Mouse (Mus musculus) heart, postnatal 0 days (tissue): ENCODE measurements around the gene Cask. TPM values are rescaled to one million over a fixed set of nuclear protein-coding genes. Genes with fewer than 3 reads are reported as not detected.

Experiments
- ATAC-seq: fragments of 200-750 bp; cut with Nextera tagmentation; 2 replicates; pipeline ENCODE4 v1.8.0; 2017; ENCODE audit warnings: low read depth, moderate number of reproducible peaks, moderate library complexity; ENCODE audit not compliant: insufficient read depth
- DNase-seq: peaks from one replicate; pipeline ENCODE4 v3.0.0-alpha.2; 2016; ENCODE audit warnings: low spot score
- H3K27ac ChIP-seq: fragments of 300-500 bp; sonication (generic); 2 replicates; pipeline ENCODE4 v1.5.1; 2014; ENCODE audit warnings: low read depth, mild to moderate bottlenecking
- H3K27me3 ChIP-seq: fragments of 300-500 bp; sonication (generic); 2 replicates; pipeline ENCODE4 v1.6.1; 2014; ENCODE audit warnings: low read length, mixed read lengths; ENCODE audit not compliant: control insufficient read depth, insufficient read depth
- H3K36me3 ChIP-seq: fragments of 300-500 bp; sonication (generic); replicated peaks from 2 replicates; pipeline ENCODE4 v1.6.1; 2014; ENCODE audit warnings: low read length, mixed read lengths; ENCODE audit not compliant: control insufficient read depth, insufficient read depth
- H3K4me1 ChIP-seq: fragments of 300-500 bp; sonication (generic); 2 replicates; pipeline ENCODE4 v1.6.1; 2014; ENCODE audit warnings: antibody characterized with exemption; ENCODE audit not compliant: control insufficient read depth, insufficient read depth
- H3K4me2 ChIP-seq: fragments of 300-500 bp; sonication (generic); 2 replicates; pipeline ENCODE4 v1.6.1; 2014; ENCODE audit warnings: low read depth, mild to moderate bottlenecking, low read length, moderate library complexity
- H3K4me3 ChIP-seq: fragments of 300-500 bp; sonication (generic); 2 replicates; pipeline ENCODE4 v1.5.1; 2014; ENCODE audit warnings: low read depth, low read length
- H3K9ac ChIP-seq: fragments of 300-500 bp; sonication (generic); replicated peaks from 2 replicates; pipeline ENCODE4 v1.6.1; 2014; ENCODE audit warnings: low read depth, low read length, mixed read lengths
- H3K9me3 ChIP-seq: fragments of 300-500 bp; sonication (generic); replicated peaks from 2 replicates; pipeline ENCODE4 v1.6.1; 2016; ENCODE audit warnings: low read length; ENCODE audit not compliant: control insufficient read depth
- CTCF ChIP-seq: IDR thresholded peaks from 2 replicates; pipeline ENCODE4 v1.5.1; 2016; ENCODE audit warnings: antibody characterized with exemption, control low read depth, low read depth
- EP300 ChIP-seq: IDR thresholded peaks from 2 replicates; pipeline ENCODE4 v1.6.1; 2016; ENCODE audit warnings: antibody characterized with exemption, low read depth
- WGBS: fragments of 180-500 bp; shearing (Covaris S2); extraction: QIAGEN DNeasy Blood & Tissue Kit; methylation state at CpG from one replicate; pipeline ENCODE4 v1.1.7; 2014; 5-methylcytosine and 5-hydroxymethylcytosine counted together
- polyA plus RNA-seq: library from polyadenylated mRNA; unstranded; fragments of >200 nt; fragmentation: Nextera tagmentation; extraction: Ambion mirVana; gene quantifications from 2 replicates; pipeline ENCODE4 v1.2.1, GENCODE M21; 2015
- total RNA-seq: library from RNA; depleted of rRNA; stranded (reverse); fragments of >200 nt; gene quantifications from 2 replicates; pipeline ENCODE4 v1.2.3, GENCODE M21; 2014; ENCODE audit warnings: low replicate concordance

Gene Cask
- total and polyA plus RNA-seq, 2 experiments from 2014 or later: 4.5 to 23.1 TPM

GRCm38 (mm10) chrX:13599966-13600365 lies 251.2 kb downstream of the Cask start:
- WGBS: 41% methylated on average over 1 of the region's 1 CpGs
- H3K27me3 ChIP-seq: no peaks in the 10 kb centered on the region
- H3K27ac ChIP-seq: no peak overlapping the region
- TF ChIP-seq EP300: no peak
- no peak overlapping the region for H3K4me2 ChIP-seq
- H3K9ac ChIP-seq: no peak overlapping the region
- H3K4me1 ChIP-seq: no peaks in the 10 kb centered on the region
- DNase-seq: no peak
- H3K9me3 ChIP-seq: no peaks in the 10 kb centered on the region
- no peaks in the 10 kb centered on the region for H3K36me3 ChIP-seq
- ATAC-seq: no peak
- H3K4me3 ChIP-seq: no peak overlapping the region

GRCm38 (mm10) chrX:13599373-13599772 lies 251.8 kb downstream of the Cask start:
- WGBS: 58% methylated on average over 2 of the region's 2 CpGs
- H3K27me3 ChIP-seq: no peaks in the 10 kb centered on the region
- H3K9me3 ChIP-seq: no peaks in the 10 kb centered on the region
- H3K4me2 ChIP-seq: no peak overlapping the region
- DNase-seq (no peak), ATAC-seq (no peak)
- no peak for TF ChIP-seq CTCF
- no peak for TF ChIP-seq EP300
- no peaks in the 10 kb centered on the region for H3K36me3 ChIP-seq
- H3K9ac ChIP-seq: no peak overlapping the region
- no peak overlapping the region for H3K4me3 ChIP-seq
- no peaks in the 10 kb centered on the region for H3K4me1 ChIP-seq
- H3K27ac ChIP-seq: no peak overlapping the region

DNA sequence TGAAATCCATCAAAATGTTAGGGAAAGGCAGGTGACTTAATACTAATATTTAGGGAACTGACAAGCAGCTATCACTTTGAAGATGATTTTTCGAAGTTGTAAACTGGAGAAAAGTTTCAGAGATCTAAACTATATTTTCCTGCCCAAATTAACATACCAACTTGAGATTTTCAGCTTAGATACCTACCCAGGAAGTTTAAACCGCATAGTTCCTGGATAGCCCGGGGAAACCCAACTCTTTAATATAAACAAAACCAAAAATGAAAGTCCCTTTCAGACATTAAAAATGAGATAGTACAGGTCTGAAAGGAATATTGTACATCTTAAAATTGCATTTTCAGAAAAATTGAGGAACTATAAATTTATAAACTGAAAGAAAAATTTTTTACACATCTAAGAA lies 273.5 kb downstream of the Cask start:
- Histone ChIP-seq H3K36me3 (no peaks in the 10 kb centered on the region), H3K4me1 (no peaks in the 10 kb centered on the region), H3K27me3 (no peaks in the 10 kb centered on the region), H3K9me3 (no peaks in the 10 kb centered on the region), H3K4me2 (no peak overlapping the region), H3K9ac (no peak overlapping the region), H3K4me3 (no peak overlapping the region), H3K27ac (no peak overlapping the region)
- no peak for DNase-seq
- WGBS: 69% methylated on average over 3 of the region's 3 CpGs
- no peak for ATAC-seq
- TF ChIP-seq EP300 (no peak), CTCF (no peak)

DNA sequence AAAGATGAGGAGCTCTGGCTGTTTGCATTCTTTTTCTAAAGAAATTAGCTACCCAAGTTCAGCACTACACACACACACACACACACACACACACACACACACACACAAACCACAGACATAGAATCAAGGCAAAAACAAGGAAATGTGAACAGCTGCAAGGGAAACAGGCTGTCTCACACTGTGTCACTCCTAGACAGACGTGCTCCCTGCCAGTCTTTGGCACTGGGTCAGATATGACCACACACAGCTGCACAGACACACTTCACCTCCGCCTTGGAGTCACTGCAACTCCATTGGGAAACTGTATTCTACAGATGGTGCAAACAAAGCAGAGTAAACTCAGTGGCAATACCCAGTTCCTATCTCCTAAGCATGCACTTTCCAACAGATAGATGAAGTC lies 274.6 kb downstream of the Cask start:
- Histone ChIP-seq H3K4me2 (no peak overlapping the region), H3K27ac (no peak overlapping the region), H3K27me3 (no peaks in the 10 kb centered on the region), H3K4me3 (no peak overlapping the region), H3K4me1 (no peaks in the 10 kb centered on the region), H3K9me3 (no peaks in the 10 kb centered on the region), H3K9ac (no peak overlapping the region), H3K36me3 (no peaks in the 10 kb centered on the region)
- no peak for ATAC-seq
- 41% methylated on average over 2 of the region's 2 CpGs for WGBS
- no peak for TF ChIP-seq CTCF
- TF ChIP-seq EP300: no peak
- DNase-seq: no peak

- no peaks in the 10 kb centered on the region for H3K36me3 ChIP-seq
- H3K27ac ChIP-seq: no peak overlapping the region
- H3K4me1 ChIP-seq: no peaks in the 10 kb centered on the region
- DNase-seq (no peak), ATAC-seq (no peak)
- WGBS: 74% methylated on average over 3 of the region's 3 CpGs
- H3K4me3 ChIP-seq: no peak overlapping the region
- no peak overlapping the region for H3K4me2 ChIP-seq
- H3K9me3 ChIP-seq: no peaks in the 10 kb centered on the region
- H3K9ac ChIP-seq: no peak overlapping the region
- no peak for TF ChIP-seq EP300
- H3K27me3 ChIP-seq: no peaks in the 10 kb centered on the region
These were observed 276.3 kb downstream of the Cask start for GRCm38 (mm10) chrX:13574872-13575271.

DNA sequence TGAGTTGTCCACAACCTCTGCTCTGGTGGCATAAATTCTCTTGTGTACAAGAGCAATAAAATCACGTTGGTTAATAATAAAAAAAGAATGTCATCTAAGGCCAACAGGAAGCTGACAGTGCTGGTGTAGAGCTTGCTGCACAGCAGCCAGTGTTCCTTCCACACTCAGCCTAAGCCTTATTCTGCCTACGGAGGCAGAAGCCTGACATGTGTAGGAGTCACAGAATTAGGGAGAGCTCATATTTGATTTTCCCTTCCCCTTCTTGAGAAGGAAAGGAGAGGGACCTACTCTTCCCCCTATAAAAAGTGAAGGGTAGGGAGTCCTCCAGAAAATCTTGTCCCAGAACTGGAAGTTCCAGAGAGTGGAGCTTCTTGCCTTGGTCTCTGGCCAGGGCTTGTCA lies 276.9 kb downstream of the Cask start:
- no peak for DNase-seq
- no peak overlapping the region for H3K4me2 ChIP-seq
- 49% methylated on average over 2 of the region's 2 CpGs for WGBS
- H3K9ac ChIP-seq: no peak overlapping the region
- TF ChIP-seq EP300 (no peak), CTCF (no peak)
- H3K4me3 ChIP-seq: no peak overlapping the region
- no peaks in the 10 kb centered on the region for H3K4me1 ChIP-seq
- H3K9me3 ChIP-seq: no peaks in the 10 kb centered on the region
- ATAC-seq: no peak
- H3K36me3 ChIP-seq: no peaks in the 10 kb centered on the region
- no peak overlapping the region for H3K27ac ChIP-seq
- no peaks in the 10 kb centered on the region for H3K27me3 ChIP-seq
